Comparison of ENCODE assay signal across 10 mouse cellular contexts in the genomic region with DNA sequence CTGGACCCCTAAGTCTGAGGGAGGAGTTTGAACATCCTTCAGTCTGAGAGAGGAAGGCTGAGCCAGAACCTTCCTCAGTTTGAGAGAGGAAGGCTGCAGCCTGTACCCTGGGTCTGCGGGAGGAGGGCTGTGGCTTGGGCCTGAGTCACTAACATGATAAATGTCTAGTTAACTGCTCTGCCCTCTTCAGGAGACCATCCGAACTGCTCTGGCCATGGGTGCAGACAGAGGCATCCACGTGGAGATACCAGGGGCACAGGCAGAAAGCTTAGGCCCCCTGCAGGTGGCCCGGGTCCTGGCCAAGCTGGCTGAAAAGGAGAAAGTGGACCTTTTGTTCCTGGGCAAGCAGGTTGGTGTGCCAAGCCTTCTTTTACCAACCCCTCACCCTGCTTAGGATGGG. TPM values are rescaled to one million over a fixed set of nuclear protein-coding genes. Genes with fewer than 3 reads are reported as not detected.
A peak's percentile ranks its signal among the peaks of the same experiment; 100 is the strongest.
DNase-seq lines count a peak whose midpoint lies in the region; ATAC-seq and TF ChIP-seq lines count a peak whose summit lies in the region.
"Had no signal": no experiment of that assay in that cellular context is flagged by ENCODE, and none has a peak within 500 bp of the region (broad histone marks: within the 10 kb centered on the region; RNA-seq: fewer than 3 reads in every experiment).

No protein-coding gene starts in this region.

- H3K27me3 ChIP-seq in intestine, postnatal 0 days (replicated peaks; ENCODE audit: control insufficient read depth, insufficient read depth, low read length), result no peaks in the 10 kb centered on the region
- H3K27me3 ChIP-seq in intestine, embryonic 15.5 days (replicated peaks), result no peaks in the 10 kb centered on the region
- no peaks in the 10 kb centered on the region for H3K27me3 ChIP-seq in liver, postnatal 0 days (ENCODE audit: insufficient read depth, low read length)
- H3K27me3 ChIP-seq in heart, embryonic 12.5 days (replicated peaks), result no peaks in the 10 kb centered on the region
- H3K27me3 ChIP-seq: heart, embryonic 13.5 days had no signal

- peaks cover 6% of the 10 kb centered on the region; the same call in 1 of the 2 replicates for H3K4me1 ChIP-seq in intestine, postnatal 0 days (replicated peaks; ENCODE audit: control insufficient read depth, insufficient read depth, low read length)
- H3K4me1 ChIP-seq in intestine, embryonic 15.5 days (replicated peaks), result no peaks in the 10 kb centered on the region
- peaks cover 23% of the 10 kb centered on the region for H3K4me1 ChIP-seq in liver, postnatal 0 days (ENCODE audit: insufficient read depth)
- peaks cover 23% of the 10 kb centered on the region for H3K4me1 ChIP-seq in heart, embryonic 12.5 days (replicated peaks)

- H3K4me3 ChIP-seq in intestine, postnatal 0 days (ENCODE audit: low read depth, low read length), result no peak overlapping the region
- H3K4me3 ChIP-seq in intestine, embryonic 15.5 days (replicated peaks), result no peak overlapping the region
- no peak overlapping the region for H3K4me3 ChIP-seq in liver, postnatal 0 days (ENCODE audit: low read depth, low read length)
- no peak overlapping the region for H3K4me3 ChIP-seq in heart, embryonic 12.5 days
- H3K4me3 ChIP-seq: heart, embryonic 13.5 days had no signal

- H3K36me3 ChIP-seq in intestine, postnatal 0 days (ENCODE audit: control insufficient read depth, insufficient read depth), result peaks cover 58% of the 10 kb centered on the region
- H3K36me3 ChIP-seq in intestine, embryonic 15.5 days, result peaks cover 27% of the 10 kb centered on the region
- H3K36me3 ChIP-seq in liver, postnatal 0 days (replicated peaks; ENCODE audit: insufficient read depth, low read length), result peaks cover 44% of the 10 kb centered on the region
- peaks cover 69% of the 10 kb centered on the region for H3K36me3 ChIP-seq in heart, embryonic 12.5 days

- H3K27ac ChIP-seq in intestine, postnatal 0 days (ENCODE audit: low read depth, low read length), result no peak overlapping the region
- no peak overlapping the region for H3K27ac ChIP-seq in intestine, embryonic 15.5 days
- no peak overlapping the region for H3K27ac ChIP-seq in liver, postnatal 0 days (ENCODE audit: low read depth)
- no peak overlapping the region for H3K27ac ChIP-seq in heart, embryonic 12.5 days (ENCODE audit: poor library complexity, severe bottlenecking)
- H3K27ac ChIP-seq: heart, embryonic 13.5 days had no signal

- no peak for TF ChIP-seq EP300 in liver, postnatal 0 days (IDR thresholded peaks at IDR 0.05; ENCODE audit: low read depth)

- no peak for ATAC-seq in intestine, postnatal 0 days
- ATAC-seq in intestine, embryonic 15.5 days, result no peak
- peak; percentile 47; the same call in 1 of the 2 replicates for ATAC-seq in liver, postnatal 0 days
- ATAC-seq in heart, embryonic 12.5 days (ENCODE audit: insufficient number of reproducible peaks, low FRiP score), result no peak

- H3K4me2 ChIP-seq in intestine, postnatal 0 days (replicated peaks; ENCODE audit: low read depth), result no peak overlapping the region
- no peak overlapping the region for H3K4me2 ChIP-seq in intestine, embryonic 15.5 days (replicated peaks)
- H3K4me2 ChIP-seq in liver, postnatal 0 days (ENCODE audit: low read depth, low read length), result no peak overlapping the region
- H3K4me2 ChIP-seq in heart, embryonic 12.5 days, result no peak overlapping the region
- H3K4me2 ChIP-seq: heart, embryonic 13.5 days had no signal

- WGBS in intestine, postnatal 0 days, result 54% methylated on average over 4 of the region's 4 CpGs
- 45% methylated on average over 4 of the region's 4 CpGs for WGBS in intestine, embryonic 15.5 days
- 36% methylated on average over 4 of the region's 4 CpGs for WGBS in liver, postnatal 0 days (ENCODE audit: insufficient replicate concordance)
- 33% methylated on average over 4 of the region's 4 CpGs for WGBS in heart, embryonic 12.5 days

- no peak overlapping the region for H3K9ac ChIP-seq in intestine, postnatal 0 days (ENCODE audit: low read depth, low read length)
- H3K9ac ChIP-seq in intestine, embryonic 15.5 days, result no peak overlapping the region
- H3K9ac ChIP-seq in liver, postnatal 0 days (replicated peaks), result no peak overlapping the region
- no peak overlapping the region for H3K9ac ChIP-seq in heart, embryonic 12.5 days
- H3K9ac ChIP-seq: heart, embryonic 13.5 days had no signal

- peak; percentile 52 for DNase-seq in CD4-positive helper T cell, adult 2 months (ENCODE audit: low read depth, low spot score)
- DNase-seq in ZHBTc4 (ENCODE audit: low read depth, low spot score), result peak; percentile 82
- peak; percentile 54 for DNase-seq in liver, postnatal 0 days
- no peak for DNase-seq in frontal cortex, postnatal 36 days (ENCODE audit: low spot score in 2 of 2)
- DNase-seq in cerebellum, postnatal 4 days (ENCODE audit: low spot score in 2 of 2), result no peak

- H3K9me3 ChIP-seq in intestine, postnatal 0 days (ENCODE audit: control insufficient read depth), result no peaks in the 10 kb centered on the region
- H3K9me3 ChIP-seq in intestine, embryonic 15.5 days, result no peaks in the 10 kb centered on the region
- no peaks in the 10 kb centered on the region for H3K9me3 ChIP-seq in liver, postnatal 0 days (ENCODE audit: low read length)
- no peaks in the 10 kb centered on the region for H3K9me3 ChIP-seq in heart, embryonic 12.5 days (replicated peaks)
- H3K9me3 ChIP-seq: heart, embryonic 13.5 days had no signal

- TF ChIP-seq CTCF in intestine, postnatal 0 days (IDR thresholded peaks at IDR 0.05; ENCODE audit: low read depth), result peak; percentile 60
- peak; percentile 65 for TF ChIP-seq CTCF in liver, postnatal 0 days (IDR thresholded peaks at IDR 0.05; ENCODE audit: low read depth)

RNA-seq across cellular contexts. Expression of gene Gm45233, which starts 8.7 kb away (rescaled TPM):
- polyA plus RNA-seq in intestine, postnatal 0 days (2015; fragmentation: Nextera tagmentation; extraction: Ambion mirVana), result 0.23 and 0.24 TPM in 2 replicates
- polyA plus RNA-seq in intestine, embryonic 15.5 days (2015; fragmentation: Nextera tagmentation; extraction: Ambion mirVana), result 0.40 and 0.52 TPM in 2 replicates
- polyA plus RNA-seq in liver, postnatal 0 days (2015; fragmentation: Nextera tagmentation; extraction: Ambion mirVana), result 0.25 TPM in 1 of 2 replicates, not detected in the other
- polyA plus RNA-seq in heart, embryonic 12.5 days (2016; fragmentation: Nextera tagmentation; extraction: Ambion mirVana), result 0.46 TPM in 1 of 2 replicates, not detected in the other

RNA-seq across cellular contexts. Expression of gene Etfb, which starts 8.7 kb away (rescaled TPM):
- 813 and 825 TPM in 2 replicates for polyA plus RNA-seq in intestine, postnatal 0 days (2015; fragmentation: Nextera tagmentation; extraction: Ambion mirVana)
- 429 and 478 TPM in 2 replicates for polyA plus RNA-seq in intestine, embryonic 15.5 days (2015; fragmentation: Nextera tagmentation; extraction: Ambion mirVana)
- polyA plus RNA-seq in liver, postnatal 0 days (2015; fragmentation: Nextera tagmentation; extraction: Ambion mirVana), result 759 and 760 TPM in 2 replicates
- 460 and 473 TPM in 2 replicates for polyA plus RNA-seq in heart, embryonic 12.5 days (2016; fragmentation: Nextera tagmentation; extraction: Ambion mirVana)

RNA-seq across cellular contexts. Expression of gene Vsig10l, which starts 10.3 kb away (rescaled TPM):
- 4.5 and 5.3 TPM in 2 replicates for polyA plus RNA-seq in intestine, postnatal 0 days (2015; fragmentation: Nextera tagmentation; extraction: Ambion mirVana)
- 2.4 and 4.1 TPM in 2 replicates for polyA plus RNA-seq in intestine, embryonic 15.5 days (2015; fragmentation: Nextera tagmentation; extraction: Ambion mirVana)
- polyA plus RNA-seq in liver, postnatal 0 days (2015; fragmentation: Nextera tagmentation; extraction: Ambion mirVana), result 0.70 and 1.4 TPM in 2 replicates
- 2.1 and 2.4 TPM in 2 replicates for polyA plus RNA-seq in heart, embryonic 12.5 days (2016; fragmentation: Nextera tagmentation; extraction: Ambion mirVana)

RNA-seq across cellular contexts. Expression of gene Cldnd2, which starts 12.0 kb away (rescaled TPM):
- not detected in 2 replicates for polyA plus RNA-seq in intestine, postnatal 0 days (2015; fragmentation: Nextera tagmentation; extraction: Ambion mirVana)
- 0.23 TPM in 1 of 2 replicates, not detected in the other for polyA plus RNA-seq in intestine, embryonic 15.5 days (2015; fragmentation: Nextera tagmentation; extraction: Ambion mirVana)
- polyA plus RNA-seq in liver, postnatal 0 days (2015; fragmentation: Nextera tagmentation; extraction: Ambion mirVana), result 0.22 TPM in 1 of 2 replicates, not detected in the other
- not detected in 2 replicates for polyA plus RNA-seq in heart, embryonic 12.5 days (2016; fragmentation: Nextera tagmentation; extraction: Ambion mirVana)
- polyA plus RNA-seq: heart, embryonic 13.5 days; limb, embryonic 14.5 days had no signal

RNA-seq across cellular contexts. Expression of gene Nkg7, which starts 15.7 kb away (rescaled TPM):
- 1.6 and 2.7 TPM in 2 replicates for polyA plus RNA-seq in intestine, postnatal 0 days (2015; fragmentation: Nextera tagmentation; extraction: Ambion mirVana)
- polyA plus RNA-seq in intestine, embryonic 15.5 days (2015; fragmentation: Nextera tagmentation; extraction: Ambion mirVana), result 2.3 and 3.6 TPM in 2 replicates
- 12.6 and 16.2 TPM in 2 replicates for polyA plus RNA-seq in liver, postnatal 0 days (2015; fragmentation: Nextera tagmentation; extraction: Ambion mirVana)
- polyA plus RNA-seq in heart, embryonic 12.5 days (2016; fragmentation: Nextera tagmentation; extraction: Ambion mirVana), result 0.27 TPM in 1 of 2 replicates, not detected in the other

Comparison
In these comparisons a context has a peak if more than half of its experiments do, and no peak if none do; other contexts are left out.
1. DNase-seq: peak in CD4-positive helper T cell, adult 2 months (single experiment), ZHBTc4 (single experiment) and liver, postnatal 0 days (single experiment); none in frontal cortex, postnatal 36 days (0 of 2) and cerebellum, postnatal 4 days (0 of 2).